Mouse (Mus musculus): ENCODE data around the gene Slc43a2. TPM values are rescaled to one million over a fixed set of nuclear protein-coding genes. Genes with fewer than 3 reads are reported as not detected.

Slc43a2 gene
- 17.5 and 20.4 TPM in 2 replicates for polyA plus RNA-seq (2015; fragmentation: Nextera tagmentation; extraction: Ambion mirVana)

DNA sequence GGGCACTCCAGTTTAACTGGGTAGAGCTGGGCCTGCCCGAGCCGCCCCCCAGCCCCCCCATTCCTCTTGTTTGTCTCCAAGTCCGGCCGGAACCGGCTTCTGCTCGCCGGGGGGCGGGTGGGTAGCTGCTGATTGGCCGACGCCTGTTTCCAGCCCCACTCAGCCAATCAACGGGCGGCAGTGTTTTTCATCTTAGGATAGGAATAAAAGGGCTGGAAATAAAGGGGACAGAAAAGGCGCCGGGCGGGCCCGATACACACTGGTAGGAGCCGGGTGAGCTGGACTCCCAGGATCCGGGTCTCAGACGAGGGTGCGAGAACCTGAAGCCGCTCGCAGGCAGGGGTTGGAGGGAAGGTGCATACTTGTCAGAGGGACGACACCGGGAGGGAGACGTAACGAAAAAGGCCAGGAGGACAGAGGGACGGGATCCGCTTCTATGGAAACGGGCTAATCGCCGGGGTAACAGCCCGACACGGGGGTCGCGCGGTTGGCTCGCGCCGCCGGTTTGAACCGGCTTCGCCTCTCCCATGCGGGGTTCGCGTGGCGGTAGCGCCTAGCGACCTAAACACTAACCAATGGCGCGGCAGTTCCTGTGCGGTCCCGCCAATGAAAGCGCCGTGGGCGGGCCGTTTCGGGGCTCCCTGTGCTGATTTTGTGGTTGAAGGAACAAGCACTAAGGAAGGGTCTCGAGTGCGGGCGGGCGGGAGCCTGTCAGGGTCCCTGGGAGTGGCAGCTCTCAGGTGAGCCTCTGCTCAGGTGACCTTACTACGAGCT, at the start of gene Slc43a2:
Gene Slc43a2, plus strand, starts transcription at position 226 of the 774 bp plus-strand sequence.
- under 1% methylated on average over 62 of the region's 62 CpGs for WGBS
- peak; percentile 96 for ATAC-seq (ENCODE audit: low read depth)
- Histone ChIP-seq H3K9ac (peak within 1 kb of the TSS; percentile 97), H3K27me3 (no peaks in the 10 kb centered on the region), H3K4me3 (peak within 1 kb of the TSS; percentile 71), H3K4me2 (peak within 1 kb of the TSS; percentile 97), H3K36me3 (no peaks in the 10 kb centered on the region), H3K27ac (replicated peaks) (peak within 1 kb of the TSS; percentile 99), H3K4me1 (replicated peaks) (peaks cover 38% of the 10 kb centered on the region), H3K9me3 (no peaks in the 10 kb centered on the region)

- Histone ChIP-seq H3K4me2 (peak overlapping the region; percentile 41), H3K36me3 (peaks cover 29% of the 10 kb centered on the region), H3K27me3 (peaks cover 5% of the 10 kb centered on the region; the same call in 1 of the 2 replicates), H3K4me3 (peak overlapping the region; percentile 92; the same call in 1 of the 2 replicates), H3K4me1 (replicated peaks) (peaks cover 18% of the 10 kb centered on the region), H3K27ac (replicated peaks) (peak overlapping the region; percentile 46; the same call in 1 of the 2 replicates), H3K9ac (no peak overlapping the region), H3K9me3 (no peaks in the 10 kb centered on the region)
- peak; percentile 19; the same call in 1 of the 2 replicates for ATAC-seq (ENCODE audit: low read depth)
- 24% methylated on average over 3 of the region's 3 CpGs for WGBS
Measured at GRCm38 (mm10) chr11:75486192-75486591, 45.3 kb upstream of the Slc43a2 start.

DNA sequence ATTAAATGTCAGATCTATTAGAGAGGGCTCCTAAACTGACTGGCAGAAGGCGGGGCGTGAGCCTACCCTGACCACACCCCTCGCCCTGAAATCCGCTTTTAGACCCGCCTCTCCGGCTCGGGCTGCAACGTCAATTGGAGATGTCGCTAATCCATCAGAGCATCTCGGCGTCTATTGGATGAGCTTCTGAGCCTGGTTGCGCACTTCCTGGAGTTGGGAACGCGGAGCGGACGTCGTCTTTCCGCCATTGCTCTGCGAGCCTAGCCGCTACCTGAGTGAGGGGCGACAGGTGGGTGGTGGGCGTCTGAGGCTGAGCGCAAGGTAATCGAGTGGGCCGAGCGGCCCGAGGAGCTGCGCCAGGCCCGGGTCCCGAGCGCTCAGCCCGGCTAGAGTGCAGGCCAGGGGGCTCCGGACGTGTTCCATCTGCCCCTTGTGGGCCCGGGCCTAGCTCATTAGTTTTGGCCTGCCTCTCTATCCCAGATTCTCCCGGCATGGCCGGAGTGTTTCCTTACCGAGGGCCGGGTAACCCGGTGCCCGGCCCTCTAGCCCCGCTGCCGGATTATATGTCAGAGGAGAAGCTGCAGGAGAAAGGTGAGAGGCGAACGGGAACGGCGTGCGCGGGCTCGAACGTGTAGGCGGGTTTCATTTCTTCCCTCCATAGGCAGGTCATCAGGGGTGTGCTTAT, 44.8 kb upstream of the Slc43a2 start, which contains the start of gene Prpf8:
Gene Prpf8, plus strand, starts transcription at position 216 of the 685 bp plus-strand sequence.
- under 1% methylated on average over 52 of the region's 52 CpGs for WGBS
- H3K4me3 ChIP-seq: peak within 1 kb of the TSS; percentile 92
- peaks cover 5% of the 10 kb centered on the region; the same call in 1 of the 2 replicates for H3K27me3 ChIP-seq
- H3K36me3 ChIP-seq: peaks cover 34% of the 10 kb centered on the region
- no peaks in the 10 kb centered on the region for H3K9me3 ChIP-seq
- H3K4me2 ChIP-seq: peak within 1 kb of the TSS; percentile 84
- peaks cover 18% of the 10 kb centered on the region for H3K4me1 ChIP-seq (replicated peaks)
- H3K9ac ChIP-seq: peak within 1 kb of the TSS; percentile 97
- peak within 1 kb of the TSS; percentile 75 for H3K27ac ChIP-seq (replicated peaks)
- peak; percentile 100 for ATAC-seq (ENCODE audit: low read depth)

- H3K4me1 ChIP-seq (replicated peaks): peaks cover 18% of the 10 kb centered on the region
- ATAC-seq (ENCODE audit: low read depth): no peak
- peaks cover 42% of the 10 kb centered on the region for H3K36me3 ChIP-seq
- peaks cover 5% of the 10 kb centered on the region; the same call in 1 of the 2 replicates for H3K27me3 ChIP-seq
- H3K9ac ChIP-seq: peak overlapping the region; percentile 97
- WGBS: 46% methylated on average over 6 of the region's 6 CpGs
- peak overlapping the region; percentile 92 for H3K4me3 ChIP-seq
- no peak overlapping the region for H3K27ac ChIP-seq (replicated peaks)
- H3K9me3 ChIP-seq: no peaks in the 10 kb centered on the region
- H3K4me2 ChIP-seq: peak overlapping the region; percentile 84
Measured at GRCm38 (mm10) chr11:75487496-75487895, 44.0 kb upstream of the Slc43a2 start.

GRCm38 (mm10) chr11:75494296-75495049, 37.0 kb upstream of the Slc43a2 start:
- Histone ChIP-seq H3K27me3 (no peaks in the 10 kb centered on the region), H3K4me1 (replicated peaks) (no peaks in the 10 kb centered on the region), H3K9ac (no peak overlapping the region), H3K4me2 (no peak overlapping the region), H3K4me3 (no peak overlapping the region), H3K27ac (replicated peaks) (no peak overlapping the region), H3K9me3 (no peaks in the 10 kb centered on the region), H3K36me3 (peaks cover 99% of the 10 kb centered on the region)
- ATAC-seq (ENCODE audit: low read depth): no peak
- WGBS: 97% methylated on average over 10 of the region's 10 CpGs

DNA sequence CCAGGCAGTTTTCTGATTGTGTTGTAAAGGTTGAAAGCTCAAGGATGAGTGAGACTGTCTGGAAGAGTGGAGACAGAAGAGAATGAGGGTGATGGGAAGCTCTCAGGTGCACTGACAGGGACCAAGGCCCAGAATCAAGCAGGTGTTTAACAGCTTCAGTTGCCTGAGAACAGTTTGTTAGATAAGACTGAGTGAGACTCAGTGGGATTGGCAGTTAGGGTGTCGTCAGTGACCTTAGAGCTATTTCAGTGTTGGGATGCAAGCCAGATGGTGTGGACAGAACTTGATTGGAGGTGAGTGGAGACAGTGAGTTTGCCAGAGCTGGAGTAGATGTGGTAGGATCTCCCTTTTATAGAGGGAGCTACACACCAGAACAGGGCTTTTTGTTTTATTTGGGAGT, 33.4 kb upstream of the Slc43a2 start:
- H3K27me3 ChIP-seq: no peaks in the 10 kb centered on the region
- no peaks in the 10 kb centered on the region for H3K4me1 ChIP-seq (replicated peaks)
- no peaks in the 10 kb centered on the region for H3K9me3 ChIP-seq
- WGBS: 88% methylated on average over 1 of the region's 1 CpGs
- H3K9ac ChIP-seq: no peak overlapping the region
- no peak overlapping the region for H3K4me2 ChIP-seq
- no peak overlapping the region for H3K27ac ChIP-seq (replicated peaks)
- ATAC-seq (ENCODE audit: low read depth): no peak
- peaks cover 99% of the 10 kb centered on the region for H3K36me3 ChIP-seq
- H3K4me3 ChIP-seq: no peak overlapping the region

GRCm38 (mm10) chr11:75508162-75508561, 23.3 kb upstream of the Slc43a2 start:
- no peak for ATAC-seq (ENCODE audit: low read depth)
- 95% methylated on average over 4 of the region's 4 CpGs for WGBS

GRCm38 (mm10) chr11:75508904-75509303, 22.6 kb upstream of the Slc43a2 start:
- Histone ChIP-seq H3K27ac (replicated peaks) (no peak overlapping the region), H3K9me3 (no peaks in the 10 kb centered on the region), H3K4me3 (no peak overlapping the region), H3K36me3 (peaks cover 66% of the 10 kb centered on the region), H3K27me3 (no peaks in the 10 kb centered on the region), H3K4me1 (replicated peaks) (peaks cover 23% of the 10 kb centered on the region), H3K9ac (no peak overlapping the region), H3K4me2 (no peak overlapping the region)
- 79% methylated on average over 8 of the region's 8 CpGs for WGBS
- no peak for ATAC-seq (ENCODE audit: low read depth)

More at GRCm38 (mm10) chr11:75508162-75508561, 23.3 kb upstream of the Slc43a2 start:
- Histone ChIP-seq H3K27me3 (no peaks in the 10 kb centered on the region), H3K27ac (replicated peaks) (no peak overlapping the region), H3K4me2 (no peak overlapping the region), H3K4me1 (replicated peaks) (peaks cover 23% of the 10 kb centered on the region), H3K9me3 (no peaks in the 10 kb centered on the region), H3K4me3 (no peak overlapping the region), H3K9ac (no peak overlapping the region), H3K36me3 (peaks cover 74% of the 10 kb centered on the region)

DNA sequence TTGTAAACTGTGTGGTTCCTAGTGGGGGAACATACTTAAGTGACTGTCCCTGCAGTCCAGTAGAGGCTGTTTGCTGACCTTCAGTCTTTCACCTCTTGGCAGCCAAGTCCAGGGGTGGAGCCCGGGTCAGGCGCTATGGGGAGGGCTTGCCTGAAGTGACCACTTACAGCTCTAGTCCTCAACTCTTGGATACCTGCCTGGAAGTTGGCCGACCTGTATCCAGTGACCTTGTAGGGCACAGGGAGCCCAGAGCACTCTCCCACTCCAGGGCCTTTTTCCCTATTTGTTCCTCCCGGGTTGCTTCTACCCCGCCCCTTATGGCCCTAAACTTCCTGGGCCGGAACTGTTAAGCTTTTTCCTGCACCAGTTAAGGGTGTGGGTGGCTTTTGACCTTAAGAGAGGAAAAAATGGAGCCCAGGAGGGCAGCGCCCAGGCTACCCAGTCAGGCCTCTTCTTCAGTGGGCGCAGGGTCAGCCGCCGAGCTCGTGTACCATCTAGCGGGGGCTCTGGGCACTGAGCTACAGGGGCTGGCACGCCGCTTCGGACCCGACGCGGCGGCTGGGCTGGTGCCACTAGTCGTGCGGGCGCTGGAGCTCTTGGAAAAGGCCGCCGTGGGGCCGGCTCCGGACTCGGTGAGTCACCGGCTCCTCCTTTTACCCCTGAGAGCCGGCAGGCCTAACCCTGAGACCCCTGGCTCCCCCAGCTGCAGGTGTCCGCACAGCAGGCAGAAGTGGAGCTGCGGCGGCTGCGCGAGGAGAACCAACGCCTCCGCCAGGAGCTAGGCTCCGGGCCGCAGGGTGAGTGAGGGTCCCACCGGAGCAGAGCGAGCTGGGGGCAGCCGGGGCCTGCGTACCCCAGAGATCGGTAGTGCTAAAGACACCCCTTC, 21.5 kb upstream of the Slc43a2 start, which contains the start of gene Rilp:
Gene Rilp, plus strand, starts transcription at position 354 of the 886 bp plus-strand sequence.
- peak; percentile 87 for ATAC-seq (ENCODE audit: low read depth)

GRCm38 (mm10) chr11:75510627-75510993, 20.9 kb upstream of the Slc43a2 start:
- H3K9ac ChIP-seq: peak overlapping the region; percentile 73
- WGBS: 1% methylated on average over 24 of the region's 24 CpGs

More for the DNA sequence above, 21.5 kb upstream of the Slc43a2 start, which contains the start of gene Rilp:
- peak within 1 kb of the TSS; percentile 78 for H3K27ac ChIP-seq (replicated peaks)
- peaks cover 23% of the 10 kb centered on the region for H3K4me1 ChIP-seq (replicated peaks)
- H3K9me3 ChIP-seq: no peaks in the 10 kb centered on the region
- H3K27me3 ChIP-seq: no peaks in the 10 kb centered on the region
- H3K4me3 ChIP-seq: peak within 1 kb of the TSS; percentile 50
- 2% methylated on average over 43 of the region's 43 CpGs for WGBS
- H3K4me2 ChIP-seq: peak within 1 kb of the TSS; percentile 84
- H3K9ac ChIP-seq: peak within 1 kb of the TSS; percentile 73
- H3K36me3 ChIP-seq: peaks cover 55% of the 10 kb centered on the region

GRCm38 (mm10) chr11:75511213-75511612, 20.3 kb upstream of the Slc43a2 start:
- H3K27ac ChIP-seq (replicated peaks): no peak overlapping the region
- no peak overlapping the region for H3K4me3 ChIP-seq
- no peak overlapping the region for H3K4me2 ChIP-seq
- no peaks in the 10 kb centered on the region for H3K9me3 ChIP-seq
- no peak for ATAC-seq (ENCODE audit: low read depth)
- 90% methylated on average over 6 of the region's 6 CpGs for WGBS
- H3K4me1 ChIP-seq (replicated peaks): peaks cover 23% of the 10 kb centered on the region
- peaks cover 43% of the 10 kb centered on the region for H3K36me3 ChIP-seq
- H3K27me3 ChIP-seq: no peaks in the 10 kb centered on the region
- no peak overlapping the region for H3K9ac ChIP-seq

More at GRCm38 (mm10) chr11:75510627-75510993, 20.9 kb upstream of the Slc43a2 start:
- Histone ChIP-seq H3K27me3 (no peaks in the 10 kb centered on the region), H3K27ac (replicated peaks) (peak overlapping the region; percentile 78), H3K4me1 (replicated peaks) (peaks cover 23% of the 10 kb centered on the region), H3K9me3 (no peaks in the 10 kb centered on the region), H3K4me2 (peak overlapping the region; percentile 84), H3K4me3 (peak overlapping the region; percentile 50), H3K36me3 (peaks cover 49% of the 10 kb centered on the region)
- ATAC-seq (ENCODE audit: low read depth): peak; percentile 91

Data from neural tube, embryonic 13.5 days (tissue).